Mouse (Mus musculus) erythroblast, adult 5-6 weeks (primary cell): ENCODE results near the gene Gcgr. TPM values are rescaled to one million over a fixed set of nuclear protein-coding genes. Genes with fewer than 3 reads are reported as not detected.
A peak's percentile ranks its signal among the peaks of the same experiment; 100 is the strongest.
"Not testable (repeated sequence)": the region's sequence is repeated elsewhere in the genome, so short reads cannot be mapped to it uniquely, and the experiment has no call there.

Source experiments
- ATAC-seq: replicated peaks from 2 replicates; pipeline ENCODE4 v1.8.0; 2016; ENCODE audit warnings: moderate number of reproducible peaks, mild to moderate bottlenecking, moderate TSS enrichment, inconsistent platforms; ENCODE audit not compliant: poor library complexity, low FRiP score, severe bottlenecking
- total RNA-seq, 2 experiments: library from RNA; stranded (forward) in 1 of 2; stranded (reverse) in 1 of 2; fragments of 150-400 nt in 1 of 2; fragments of 200-764, 138-1000 nt in 1 of 2; gene quantifications; 2 replicates each; pipeline versions ENCODE4 v1.2.3 to v1.2.4; 2015 to 2017; ENCODE audit warnings: low replicate concordance in 2 of 2

Gene Gcgr
- total RNA-seq, 2 experiments from 2014 or later, result not detected

GRCm38 (mm10) chr11:120501701-120502100, 28.8 kb upstream of the Gcgr start:
- no peak for ATAC-seq

- ATAC-seq, result no peak
These were observed 24.8 kb upstream of the Gcgr start for GRCm38 (mm10) chr11:120505661-120506060.

GRCm38 (mm10) chr11:120506899-120507298, 23.6 kb upstream of the Gcgr start:
- ATAC-seq, result peak; percentile 19; the same call in 1 of the 2 replicates

DNA sequence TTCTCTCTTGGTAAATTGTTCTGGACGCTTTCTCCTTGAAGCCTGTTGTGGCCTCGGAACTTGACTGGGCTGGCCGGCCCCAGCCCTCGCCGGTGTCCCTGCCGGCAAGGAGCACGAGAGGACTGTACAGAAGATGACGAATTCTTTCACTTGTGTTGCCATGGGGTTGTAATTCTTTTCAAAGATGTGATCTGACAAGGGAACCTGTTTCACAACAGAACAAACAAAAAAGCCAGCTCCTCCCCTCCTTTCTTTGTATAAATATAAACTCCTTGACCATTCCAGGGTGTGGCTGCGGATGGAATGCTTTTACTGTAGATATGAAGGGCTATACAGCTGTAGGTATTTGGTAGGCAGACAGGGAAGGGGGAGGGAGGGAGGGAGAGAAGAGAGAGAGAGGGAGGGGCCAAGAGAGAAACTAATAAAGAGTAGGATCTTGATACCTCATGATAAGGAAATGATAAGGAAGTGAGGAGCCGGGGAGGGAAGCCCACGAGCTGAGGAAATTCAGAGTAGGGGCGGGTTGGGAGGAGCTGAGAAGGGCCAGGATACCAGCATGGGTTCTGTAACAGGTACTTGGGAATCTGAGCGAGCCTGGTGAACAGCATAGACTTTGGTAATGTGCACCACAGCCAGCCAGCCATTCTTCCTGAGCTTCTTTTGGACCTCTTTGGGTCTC, 22.7 kb upstream of the Gcgr start:
- no peak for ATAC-seq

GRCm38 (mm10) chr11:120508290-120508870, 22.1 kb upstream of the Gcgr start:
- ATAC-seq, result no peak

DNA sequence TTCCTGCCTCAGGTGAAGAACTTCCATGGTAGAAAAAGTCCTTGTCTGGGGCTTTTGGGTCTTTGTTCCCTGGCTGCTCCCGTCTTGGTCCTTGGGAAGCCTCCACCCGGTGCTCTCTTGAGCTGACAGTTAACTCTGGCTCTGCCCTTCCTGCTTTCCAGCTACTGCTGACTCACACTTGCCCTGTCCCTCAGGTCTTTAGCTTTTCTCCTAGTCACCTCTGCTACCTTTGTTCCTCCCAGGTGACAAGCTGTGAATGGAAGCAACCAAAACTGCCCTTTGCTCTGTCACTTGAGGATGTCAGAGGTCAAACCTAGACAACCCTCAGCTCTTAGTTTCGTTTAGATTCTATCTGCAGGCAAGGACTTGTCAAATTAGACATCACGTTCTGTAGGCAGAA, 20.6 kb upstream of the Gcgr start:
- ATAC-seq, result peak; percentile 50; the same call in 1 of the 2 replicates

- ATAC-seq, result 0 out of 2 replicates have a peak, but pooled peaks have one; percentile 42
These were observed 20.0 kb upstream of the Gcgr start for GRCm38 (mm10) chr11:120510375-120511030.

DNA sequence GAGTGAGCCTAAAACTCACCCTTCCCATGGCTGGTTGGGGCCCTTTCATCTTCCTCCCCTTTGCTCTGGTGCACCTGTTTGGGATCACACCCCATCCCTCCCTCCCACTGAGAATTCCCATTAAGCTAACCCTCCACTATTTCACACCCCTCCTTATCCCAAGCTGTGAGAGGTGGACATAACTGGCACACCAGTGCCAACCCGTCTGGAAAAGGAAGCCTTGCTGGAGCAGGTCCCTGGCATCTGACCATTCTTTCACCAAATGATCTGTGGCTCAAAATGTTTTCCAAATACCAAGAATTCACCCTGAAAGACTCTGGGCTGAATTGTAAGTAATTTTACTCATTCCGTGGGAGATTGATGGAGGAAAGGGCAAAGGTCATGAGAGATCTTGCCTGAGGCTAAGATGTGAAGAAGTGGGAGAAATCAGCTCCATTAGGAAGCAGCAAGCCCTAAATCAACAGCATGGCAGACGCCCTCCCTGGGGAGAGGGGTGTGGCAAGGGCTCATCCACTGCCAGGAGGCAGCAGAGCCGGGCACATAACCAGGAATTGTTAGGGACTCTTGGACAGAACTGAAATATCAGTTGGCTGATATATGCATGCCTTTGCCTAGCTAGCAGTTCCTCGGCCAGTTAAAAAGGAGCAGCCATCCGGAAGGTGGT, 17.6 kb upstream of the Gcgr start:
- no peak for ATAC-seq

DNA sequence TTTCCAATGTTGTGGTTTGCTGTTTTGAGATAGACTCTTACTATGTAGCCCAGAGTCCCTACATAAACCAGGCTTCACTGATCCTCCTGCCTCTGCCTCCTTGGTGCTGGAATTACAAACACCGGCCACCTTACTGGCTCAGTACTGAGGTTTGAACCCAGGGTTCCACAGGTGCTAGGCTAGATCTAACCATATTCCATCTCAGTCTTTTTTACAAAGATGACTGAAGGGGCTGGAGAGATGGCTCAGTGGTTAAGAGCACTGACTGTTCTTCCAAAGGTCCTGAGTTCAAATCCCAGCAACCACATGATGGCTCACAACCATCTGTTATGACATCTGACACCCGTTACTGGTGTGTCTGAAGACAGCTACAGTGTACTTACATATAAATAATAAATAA, 16.2 kb upstream of the Gcgr start:
- not testable (repeated sequence) for ATAC-seq

GRCm38 (mm10) chr11:120515611-120516010, 14.9 kb upstream of the Gcgr start:
- peak; percentile 82 for ATAC-seq

GRCm38 (mm10) chr11:120517147-120517546, 13.4 kb upstream of the Gcgr start:
- no peak for ATAC-seq

- no peak for ATAC-seq
These were observed 12.5 kb upstream of the Gcgr start for GRCm38 (mm10) chr11:120518027-120518426.

- no peak for ATAC-seq
These were observed 11.9 kb upstream of the Gcgr start for GRCm38 (mm10) chr11:120518558-120518957.

GRCm38 (mm10) chr11:120519738-120520137, 10.8 kb upstream of the Gcgr start:
- no peak for ATAC-seq

- ATAC-seq, result no peak
These were observed 10.0 kb upstream of the Gcgr start for GRCm38 (mm10) chr11:120520498-120520897.

GRCm38 (mm10) chr11:120520967-120521540, 9.4 kb upstream of the Gcgr start:
- ATAC-seq, result 0 out of 2 replicates have a peak, but pooled peaks have one; percentile 22

GRCm38 (mm10) chr11:120522581-120522980, 7.9 kb upstream of the Gcgr start:
- ATAC-seq, result no peak

- ATAC-seq, result no peak
These were observed 4.5 kb upstream of the Gcgr start for GRCm38 (mm10) chr11:120525959-120526358.

GRCm38 (mm10) chr11:120527690-120528354, 2.7 kb upstream of the Gcgr start:
- no peak for ATAC-seq

GRCm38 (mm10) chr11:120528903-120529302, 1.6 kb upstream of the Gcgr start:
- ATAC-seq, result no peak
